Mouse (Mus musculus) forebrain, embryonic 10.5 days (tissue): ENCODE data around the gene Cd3g. TPM values are rescaled to one million over a fixed set of nuclear protein-coding genes. Genes with fewer than 3 reads are reported as not detected.

Experiments used
- DNase-seq: peaks from one replicate; pipeline ENCODE4 v3.0.0-alpha.2; 2017; ENCODE audit warnings: low spot score; ENCODE audit errors: extremely low spot score
- H3K27ac ChIP-seq: fragments of 300-500 bp; sonication (generic); 2 replicates; pipeline ENCODE4 v1.5.1; 2016; ENCODE audit warnings: mild to moderate bottlenecking
- H3K27me3 ChIP-seq: fragments of 300-500 bp; sonication (generic); 2 replicates; pipeline ENCODE4 v1.6.1; 2016; ENCODE audit warnings: mild to moderate bottlenecking; ENCODE audit not compliant: poor library complexity, severe bottlenecking
- H3K36me3 ChIP-seq: fragments of 300-500 bp; sonication (generic); replicated peaks from 2 replicates; pipeline ENCODE4 v1.6.1; 2016; ENCODE audit warnings: mild to moderate bottlenecking, moderate library complexity
- H3K4me1 ChIP-seq: fragments of 300-500 bp; sonication (generic); 2 replicates; pipeline ENCODE4 v1.6.1; 2016
- H3K4me3 ChIP-seq: fragments of 300-500 bp; sonication (generic); 2 replicates; pipeline ENCODE4 v1.5.1; 2016; ENCODE audit warnings: mild to moderate bottlenecking, moderate library complexity
- H3K9me3 ChIP-seq: fragments of 300-500 bp; sonication (generic); 2 replicates; pipeline ENCODE4 v1.6.1; 2016; ENCODE audit warnings: mild to moderate bottlenecking, moderate library complexity
- WGBS: fragments of 180-500 bp; shearing (Covaris S2); methylation state at CpG from one replicate; pipeline ENCODE4 v1.1.7; 2016; 5-methylcytosine and 5-hydroxymethylcytosine counted together
- polyA plus RNA-seq: library from polyadenylated mRNA; unstranded; fragments of >200 nt; fragmentation: Nextera tagmentation; extraction: Ambion mirVana; gene quantifications from 2 replicates; pipeline ENCODE4 v1.2.1, GENCODE M21; 2016

Cd3g gene
- polyA plus RNA-seq, 1 experiment from 2014 or later = not detected

DNA sequence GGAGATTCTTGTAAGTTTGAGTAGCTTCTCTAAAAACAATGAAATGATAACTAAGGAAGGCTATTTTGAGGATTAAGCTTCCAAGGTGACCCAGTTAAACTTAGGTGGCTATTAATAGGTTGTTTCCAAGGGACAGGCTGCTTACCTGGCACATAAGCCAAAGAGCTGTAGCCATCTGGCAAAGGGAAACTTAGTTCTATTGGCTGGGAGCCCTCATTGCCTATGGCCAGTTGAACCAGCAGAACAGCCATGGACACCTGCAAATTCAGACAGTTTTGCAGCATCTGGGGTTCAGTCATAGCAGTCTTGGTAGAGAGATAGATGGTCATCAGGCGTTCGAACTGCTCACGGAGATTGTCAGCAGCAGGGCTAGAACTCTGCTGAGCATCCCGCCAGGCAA is 37.8 kb downstream of the Cd3g start:
- no peak overlapping the region for H3K27ac ChIP-seq
- no peak for DNase-seq
- H3K4me3 ChIP-seq = no peak overlapping the region
- H3K4me1 ChIP-seq = no peaks in the 10 kb centered on the region
- peaks cover 85% of the 10 kb centered on the region for H3K36me3 ChIP-seq
- H3K9me3 ChIP-seq = no peaks in the 10 kb centered on the region
- no peaks in the 10 kb centered on the region for H3K27me3 ChIP-seq
- 95% methylated on average over 4 of the region's 4 CpGs for WGBS

DNA sequence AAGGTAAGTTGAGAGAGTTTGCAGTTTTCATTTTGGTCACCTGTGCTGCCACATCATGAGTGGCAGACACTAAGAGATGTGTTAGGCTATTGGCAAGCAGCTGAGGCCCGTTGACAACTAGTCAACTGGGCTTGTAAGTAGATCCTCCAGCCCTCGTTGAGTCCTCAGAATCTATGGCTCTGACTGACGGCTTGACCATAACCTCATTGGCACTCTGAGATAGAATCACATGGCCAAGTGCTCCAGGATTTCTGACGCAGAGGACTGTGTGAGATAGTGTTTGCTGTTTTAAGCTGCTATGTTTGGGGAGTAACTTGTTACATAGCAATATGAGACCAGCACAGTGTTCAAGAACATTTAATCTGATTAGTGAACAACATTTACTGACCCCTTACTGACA is 38.5 kb downstream of the Cd3g start:
- H3K36me3 ChIP-seq = peaks cover 85% of the 10 kb centered on the region
- no peak overlapping the region for H3K4me3 ChIP-seq
- no peak for DNase-seq
- WGBS = 90% methylated on average over 4 of the region's 4 CpGs
- H3K4me1 ChIP-seq = no peaks in the 10 kb centered on the region
- H3K27ac ChIP-seq = no peak overlapping the region
- H3K9me3 ChIP-seq = no peaks in the 10 kb centered on the region
- no peaks in the 10 kb centered on the region for H3K27me3 ChIP-seq

DNA sequence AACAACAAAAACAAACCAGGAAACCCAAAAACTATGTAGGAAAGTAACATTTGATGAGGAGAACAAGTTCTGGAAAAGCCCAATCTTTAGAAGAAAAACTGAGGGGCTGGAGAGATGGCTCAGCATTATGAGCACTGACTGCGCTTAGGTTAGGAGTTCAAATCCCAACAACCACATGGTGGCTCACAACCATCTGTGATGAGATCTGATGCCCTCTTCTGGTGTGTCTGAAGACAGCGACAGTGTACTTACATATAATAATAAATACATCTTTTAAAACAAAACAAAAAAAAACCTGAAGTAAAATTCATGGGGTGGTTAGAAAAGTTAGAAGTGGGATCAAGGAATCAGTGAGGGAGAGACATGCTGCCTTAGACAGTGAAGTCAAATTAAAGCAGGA is 58.7 kb downstream of the Cd3g start:
- WGBS = 67% methylated on average over 2 of the region's 2 CpGs

GRCm38 (mm10) chr9:44921123-44921468 is 59.1 kb downstream of the Cd3g start:
- no peak for DNase-seq
- H3K36me3 ChIP-seq = no peaks in the 10 kb centered on the region; the same call in 1 of the 2 replicates
- H3K4me1 ChIP-seq = peaks cover 21% of the 10 kb centered on the region
- H3K4me3 ChIP-seq = peak overlapping the region; percentile 99
- no peaks in the 10 kb centered on the region for H3K27me3 ChIP-seq
- no peaks in the 10 kb centered on the region for H3K9me3 ChIP-seq
- peak overlapping the region; percentile 94 for H3K27ac ChIP-seq
- WGBS = 1% methylated on average over 8 of the region's 8 CpGs

More for the DNA sequence above, 58.7 kb downstream of the Cd3g start:
- Histone ChIP-seq H3K4me1 (peaks cover 21% of the 10 kb centered on the region), H3K27ac (peak overlapping the region; percentile 94), H3K36me3 (no peaks in the 10 kb centered on the region; the same call in 1 of the 2 replicates), H3K9me3 (no peaks in the 10 kb centered on the region), H3K4me3 (peak overlapping the region; percentile 99), H3K27me3 (no peaks in the 10 kb centered on the region)
- no peak for DNase-seq

GRCm38 (mm10) chr9:44920374-44921122 is 59.7 kb downstream of the Cd3g start, which contains the start of gene Atp5l:
TSS of gene Atp5l (minus strand) at chr9:44920742.
- no peaks in the 10 kb centered on the region for H3K27me3 ChIP-seq
- H3K4me1 ChIP-seq = peaks cover 21% of the 10 kb centered on the region
- under 1% methylated on average over 48 of the region's 48 CpGs for WGBS
- peak within 1 kb of the TSS; percentile 94 for H3K27ac ChIP-seq
- peak; percentile 86 for DNase-seq
- peak within 1 kb of the TSS; percentile 99 for H3K4me3 ChIP-seq
- no peaks in the 10 kb centered on the region for H3K9me3 ChIP-seq
- no peaks in the 10 kb centered on the region; the same call in 1 of the 2 replicates for H3K36me3 ChIP-seq

DNA sequence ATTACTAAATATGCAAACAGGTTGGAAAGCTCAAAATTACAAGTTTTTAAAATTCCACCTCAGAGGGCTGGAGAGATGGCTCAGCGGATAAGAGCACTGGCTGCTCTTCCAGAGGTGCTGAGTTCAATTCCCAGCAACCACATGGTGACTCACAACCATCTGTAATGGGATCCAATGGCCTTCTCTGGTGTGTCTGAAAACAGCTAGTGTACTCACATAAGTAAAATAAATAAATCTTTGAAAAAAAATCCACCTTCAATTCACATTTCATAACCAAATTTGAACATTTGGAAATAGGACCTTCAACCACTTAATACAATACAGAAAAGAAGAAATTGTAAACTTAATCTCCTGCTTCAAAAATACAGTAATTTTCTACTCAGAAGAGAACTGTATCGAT is 60.6 kb downstream of the Cd3g start:
- Histone ChIP-seq H3K27ac (peak overlapping the region; percentile 94; the same call in 1 of the 2 replicates), H3K36me3 (no peaks in the 10 kb centered on the region), H3K4me3 (peak overlapping the region; percentile 99), H3K9me3 (no peaks in the 10 kb centered on the region), H3K27me3 (no peaks in the 10 kb centered on the region), H3K4me1 (peaks cover 21% of the 10 kb centered on the region)
- DNase-seq = no peak
- 47% methylated on average over 2 of the region's 2 CpGs for WGBS

Other genes starting within 250 kb of the Cd3g start
- 37.8 and 44.7 TPM in 2 replicates for gene Phldb1, start 245.2 kb downstream of the Cd3g start, polyA plus RNA-seq
- gene Arcn1, start 212.6 kb downstream of the Cd3g start, polyA plus RNA-seq = 159 and 168 TPM in 2 replicates
- gene Ift46, start 212.5 kb downstream of the Cd3g start, polyA plus RNA-seq = 110 TPM in 2 replicates
- gene Tmem25, start 181.1 kb downstream of the Cd3g start, polyA plus RNA-seq = 2.1 and 3.0 TPM in 2 replicates
- not detected in 2 replicates for gene Ttc36, start 177.4 kb downstream of the Cd3g start, polyA plus RNA-seq
- 10.3 and 10.8 TPM in 2 replicates for gene Kmt2a, start 99.1 kb downstream of the Cd3g start, polyA plus RNA-seq
- gene Atp5l, start 59.7 kb downstream of the Cd3g start, polyA plus RNA-seq = 509 and 532 TPM in 2 replicates
- 23.8 and 24.8 TPM in 2 replicates for gene Ube4a, start 14.8 kb downstream of the Cd3g start, polyA plus RNA-seq
- gene Cd3d, start 1.4 kb upstream of the Cd3g start, polyA plus RNA-seq = not detected in 2 replicates
- gene Cd3e, start 29.2 kb upstream of the Cd3g start, polyA plus RNA-seq = not detected in 2 replicates
- gene Mpzl2, start 59.4 kb upstream of the Cd3g start, polyA plus RNA-seq = 3.2 and 3.5 TPM in 2 replicates
- 2.3 and 2.7 TPM in 2 replicates for gene Mpzl3, start 74.8 kb upstream of the Cd3g start, polyA plus RNA-seq
- 0.52 and 0.54 TPM in 2 replicates for gene Jaml, start 98.8 kb upstream of the Cd3g start, polyA plus RNA-seq
- 3.6 and 4.5 TPM in 2 replicates for gene Scn2b, start 137.4 kb upstream of the Cd3g start, polyA plus RNA-seq
- gene Scn4b, start 158.0 kb upstream of the Cd3g start, polyA plus RNA-seq = 0.25 and 0.41 TPM in 2 replicates
- gene BC049352, start 201.6 kb upstream of the Cd3g start, polyA plus RNA-seq = not detected in 2 replicates
- 0.19 TPM in 1 of 2 replicates, not detected in the other for gene Tmprss4, start 223.7 kb upstream of the Cd3g start, polyA plus RNA-seq